Mouse (Mus musculus) left cerebral cortex, adult 9 months (tissue): ENCODE results near the gene Mad1l1.
"Not testable (repeated sequence)": the region's sequence is repeated elsewhere in the genome, so short reads cannot be mapped to it uniquely, and the experiment has no call there.

Source experiments
- DNase-seq, 2 experiments: peaks; one replicate each; pipeline ENCODE4 v3.0.0; 2022; ENCODE audit warnings: low spot score in 2 of 2

The Mad1l1 gene

GRCm38 (mm10) chr5:140013652-140014051, 307.7 kb downstream of the Mad1l1 start:
- DNase-seq: no peak

- DNase-seq: no peak
These were observed 308.9 kb downstream of the Mad1l1 start for GRCm38 (mm10) chr5:140012286-140012967.

- DNase-seq: no peak
These were observed 310.9 kb downstream of the Mad1l1 start for GRCm38 (mm10) chr5:140010405-140010804.

DNA sequence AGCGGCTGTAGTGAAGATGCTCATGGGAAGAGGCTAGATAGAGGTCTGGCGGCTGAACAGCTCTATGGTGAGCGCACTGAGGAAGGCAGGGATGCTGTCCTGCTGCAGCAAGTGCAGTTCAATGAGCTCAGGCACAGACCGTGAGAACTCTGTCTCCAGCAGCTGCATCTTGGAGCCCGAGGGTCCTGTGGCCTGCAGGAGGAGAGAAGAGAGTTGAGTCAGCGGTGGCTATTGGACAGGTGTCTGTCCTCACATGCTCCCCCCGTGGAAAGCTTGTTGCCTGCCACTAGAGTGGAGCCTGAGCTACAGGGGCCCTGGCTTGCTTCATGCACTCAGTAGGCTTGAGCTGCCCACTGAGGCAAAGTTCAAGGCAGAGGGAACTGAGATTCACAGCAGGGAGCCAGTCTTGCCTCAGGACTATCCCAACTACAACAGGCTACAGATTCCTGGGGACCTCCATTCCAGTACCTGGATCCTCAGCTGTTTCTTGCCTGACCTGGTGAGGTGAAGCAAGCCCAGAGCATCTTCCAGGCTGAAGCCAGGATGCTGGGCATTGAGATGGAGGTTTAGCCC, 312.2 kb downstream of the Mad1l1 start:
- no peak for DNase-seq

GRCm38 (mm10) chr5:140008523-140008806, 312.9 kb downstream of the Mad1l1 start:
- no peak for DNase-seq

DNA sequence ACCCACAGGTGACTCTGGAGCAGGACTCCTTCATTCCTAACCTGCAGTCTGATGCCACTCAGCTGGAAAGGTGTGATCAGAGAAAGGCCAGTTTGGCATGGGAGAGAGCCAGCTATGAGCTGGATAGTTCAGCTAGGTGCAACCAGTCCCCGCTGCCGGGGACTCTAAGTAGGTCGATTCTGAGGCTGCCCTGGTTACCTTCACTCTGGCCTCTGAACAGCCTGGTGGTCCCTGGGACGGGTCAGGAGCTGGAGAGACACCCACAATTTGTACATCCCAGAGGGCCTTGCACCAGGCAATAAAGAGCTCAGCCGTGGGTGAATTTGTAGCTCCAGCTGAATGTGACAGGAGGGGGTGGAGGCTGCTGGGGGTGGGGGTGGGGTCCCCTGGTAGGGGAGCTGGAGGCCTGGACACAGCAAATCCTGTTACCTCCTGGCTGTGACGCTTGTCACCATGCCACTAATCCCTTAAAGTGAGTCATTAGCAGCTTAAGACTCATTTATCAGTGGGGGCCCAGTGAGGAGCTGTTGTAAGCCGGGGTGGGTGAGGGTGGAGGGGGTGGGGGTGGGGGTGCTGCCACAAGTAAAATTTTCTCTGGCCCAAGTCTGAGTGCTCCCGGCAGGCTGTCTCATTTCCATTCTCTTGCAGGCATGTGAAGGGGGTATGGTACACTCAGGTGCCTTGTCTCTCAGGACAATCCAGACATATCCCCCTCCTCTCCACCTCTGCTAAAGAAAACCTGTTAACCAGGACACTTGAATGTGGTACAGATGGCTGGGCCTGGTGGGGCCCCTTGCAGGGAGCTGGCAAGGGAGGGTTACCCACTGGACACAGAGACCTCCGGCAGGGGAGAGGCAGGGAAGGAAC, 313.5 kb downstream of the Mad1l1 start:
- DNase-seq: no peak

- no peak for DNase-seq
These were observed 314.5 kb downstream of the Mad1l1 start for GRCm38 (mm10) chr5:140006861-140007260.

- no peak for DNase-seq
These were observed 318.8 kb downstream of the Mad1l1 start for GRCm38 (mm10) chr5:140002541-140002940.

DNA sequence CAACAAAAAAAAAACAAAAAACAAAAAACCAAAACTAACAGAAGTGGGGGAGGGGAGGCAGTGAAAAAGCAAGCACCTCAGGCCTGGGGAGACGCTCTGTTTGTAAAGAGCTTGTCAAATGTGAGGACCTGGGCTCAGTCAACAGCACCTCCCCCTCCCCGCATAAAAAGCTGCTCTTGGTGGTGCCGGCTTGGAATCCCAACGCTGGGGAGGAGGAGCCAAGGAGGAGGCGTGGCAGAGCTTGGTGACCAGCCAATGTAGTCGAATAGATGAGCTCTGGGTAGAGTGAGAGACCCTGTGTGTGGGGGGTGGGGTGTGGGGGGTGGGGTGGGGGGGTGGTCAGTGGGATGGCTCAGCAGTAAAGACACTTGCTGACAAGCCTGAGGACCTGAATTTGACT, 322.4 kb downstream of the Mad1l1 start:
- DNase-seq: no peak

- not testable (repeated sequence) for DNase-seq
These were observed 323.0 kb downstream of the Mad1l1 start for GRCm38 (mm10) chr5:139998321-139998720.

GRCm38 (mm10) chr5:139991531-139991930, 329.8 kb downstream of the Mad1l1 start:
- DNase-seq: no peak

DNA sequence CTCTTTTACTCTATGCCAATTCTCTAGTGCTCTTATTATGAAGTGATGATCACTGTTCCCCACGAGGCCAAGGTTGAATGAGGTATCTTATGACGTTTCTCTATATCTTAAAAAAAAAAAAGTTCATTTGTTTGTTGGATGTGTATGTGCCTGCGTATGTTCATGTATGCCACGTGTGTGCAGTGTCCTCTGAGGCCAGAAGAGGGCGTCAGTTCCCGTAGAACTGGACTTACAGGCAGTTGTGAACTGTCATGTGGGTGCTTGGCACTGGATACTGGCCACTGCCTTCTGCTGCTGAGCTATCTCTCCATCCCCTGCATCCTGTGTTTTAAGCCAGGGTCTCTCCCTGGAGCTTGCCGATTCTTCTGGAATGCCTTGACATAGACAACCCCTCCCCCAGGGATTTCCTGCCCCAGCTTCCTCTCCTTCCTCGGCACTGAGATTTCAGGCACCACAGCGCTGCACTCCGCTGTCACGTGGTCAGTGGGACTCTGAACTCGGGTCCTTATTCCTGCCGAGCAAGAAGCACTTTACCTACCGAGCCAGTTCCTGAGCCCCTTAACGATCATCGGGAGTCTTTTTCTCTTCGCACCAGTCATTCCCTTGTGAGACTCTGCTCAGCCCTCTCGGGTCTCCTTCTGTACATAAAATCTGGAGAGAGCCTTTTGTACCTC, 336.1 kb downstream of the Mad1l1 start:
- DNase-seq: no peak

GRCm38 (mm10) chr5:139981976-139982375, 339.4 kb downstream of the Mad1l1 start:
- DNase-seq: no peak

GRCm38 (mm10) chr5:139979371-139979770, 342.0 kb downstream of the Mad1l1 start:
- peak; percentile 23 to 32 for DNase-seq

GRCm38 (mm10) chr5:139978525-139979276, 342.7 kb downstream of the Mad1l1 start:
- peak in 1 of 2 experiments; percentile 24 for DNase-seq

- DNase-seq: no peak
These were observed 343.9 kb downstream of the Mad1l1 start for GRCm38 (mm10) chr5:139977476-139977875.

DNA sequence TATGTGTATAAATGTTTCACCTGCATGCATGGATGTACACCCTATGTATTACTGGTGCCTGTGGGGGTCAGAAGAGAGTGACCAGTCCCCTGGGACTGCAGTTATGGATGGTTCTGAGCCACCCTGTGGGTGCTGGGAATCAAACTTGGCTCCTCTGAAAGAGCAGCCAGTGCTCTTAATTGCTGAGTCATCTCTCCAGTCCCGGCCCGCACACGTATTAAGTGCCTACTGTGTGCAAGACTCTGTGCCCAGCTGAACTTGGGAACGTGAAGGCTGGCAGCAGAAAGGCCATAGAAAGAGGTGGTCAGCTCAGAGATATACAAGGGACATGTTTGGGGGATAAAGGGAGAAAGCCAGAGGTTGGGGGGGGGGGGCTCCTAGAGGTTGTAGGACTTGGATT, 344.8 kb downstream of the Mad1l1 start:
- DNase-seq: no peak

DNA sequence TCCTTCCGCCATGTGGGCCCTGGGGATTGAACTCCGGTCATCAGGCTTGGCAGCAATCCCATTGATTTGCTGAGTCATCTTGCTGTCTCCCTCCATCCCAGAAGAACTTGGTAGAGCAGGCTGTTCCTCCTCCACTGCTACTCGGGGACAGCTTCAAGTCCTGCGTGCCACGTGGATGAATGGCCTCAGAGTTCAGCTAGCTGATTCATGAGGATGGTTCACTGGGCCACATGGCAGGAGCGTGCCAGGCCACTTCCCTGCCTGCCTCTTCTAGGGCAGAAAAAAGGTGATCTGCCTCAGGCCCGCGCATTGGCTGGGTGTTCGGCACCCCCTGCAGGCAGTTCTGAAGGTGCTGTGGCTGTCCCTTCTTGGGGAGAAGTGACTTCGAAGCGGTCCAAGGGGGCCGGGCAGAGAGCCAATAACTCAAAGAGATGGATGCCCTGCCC, 351.1 kb downstream of the Mad1l1 start:
- no peak for DNase-seq

- DNase-seq: no peak
These were observed 352.0 kb downstream of the Mad1l1 start for GRCm38 (mm10) chr5:139969151-139969948.

DNA sequence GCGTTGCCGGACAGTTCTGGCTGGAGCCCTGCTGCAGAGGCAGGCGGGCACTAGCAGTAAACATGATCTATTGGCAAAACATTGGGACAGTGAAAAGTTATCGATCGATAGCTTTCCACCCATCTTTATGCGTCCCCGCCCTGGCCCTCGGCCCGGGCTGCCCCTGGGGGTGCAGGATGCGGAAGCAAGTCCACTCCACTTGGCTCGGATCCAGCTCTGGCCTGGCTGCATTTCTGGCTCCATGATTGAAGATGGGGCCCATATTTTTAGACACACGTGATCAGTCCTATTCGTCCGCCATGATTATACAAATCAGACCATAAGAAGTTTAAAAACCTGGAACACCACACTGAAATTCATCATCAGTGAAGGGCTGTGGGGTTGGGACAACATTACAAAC, 355.8 kb downstream of the Mad1l1 start:
- DNase-seq: no peak

- DNase-seq: no peak
These were observed 357.0 kb downstream of the Mad1l1 start for GRCm38 (mm10) chr5:139964391-139964790.
